Mouse (Mus musculus): Measurements from ENCODE around the gene Tmc1. TPM values are rescaled to one million over a fixed set of nuclear protein-coding genes. Genes with fewer than 3 reads are reported as not detected.

The Tmc1 gene
- polyA plus RNA-seq, 1 experiment from 2014 or later, result 0.05 TPM

Other genes starting within 250 kb of the Tmc1 start
- gene Aldh1a7, start 226.6 kb downstream of the Tmc1 start, polyA plus RNA-seq (2015; fragmentation: Nextera tagmentation; extraction: Ambion mirVana), result 0.99 and 1.5 TPM in 2 replicates

Measured in limb, embryonic 13.5 days (tissue).